Mouse (Mus musculus) cerebellum, adult 2 months (tissue): ENCODE measurements around the gene Dnajc13.

Experiments
- CTCF ChIP-seq: fragments of 200-500 bp; IDR thresholded peaks from 2 replicates; pipeline ENCODE4 v1.5.1; 2011; ENCODE audit warnings: low read depth, mild to moderate bottlenecking, control low read depth, low read length, moderate library complexity, borderline replicate concordance; ENCODE audit not compliant: insufficient read depth
- POLR2A ChIP-seq: fragments of 200-500 bp; IDR thresholded peaks from 2 replicates; pipeline ENCODE4 v1.6.1; 2011; ENCODE audit warnings: low read length, control low read depth, borderline replicate concordance; ENCODE audit not compliant: insufficient read depth

- no peak for TF ChIP-seq CTCF
- TF ChIP-seq POLR2A = no peak
Observed at GRCm38 (mm10) chr9:104239076-104239475, 23.7 kb downstream of the Dnajc13 start.
